Mouse (Mus musculus) cerebellum, postnatal 25 days (tissue): ENCODE results near the gene 4930595D18Rik.
A peak's percentile ranks its signal among the peaks of the same experiment; 100 is the strongest.

Experiments
- DNase-seq, 2 experiments: peaks; one replicate each; pipeline ENCODE4 v3.0.0; 2021; ENCODE audit warnings: mixed read lengths in 2 of 2

Gene 4930595D18Rik

DNA sequence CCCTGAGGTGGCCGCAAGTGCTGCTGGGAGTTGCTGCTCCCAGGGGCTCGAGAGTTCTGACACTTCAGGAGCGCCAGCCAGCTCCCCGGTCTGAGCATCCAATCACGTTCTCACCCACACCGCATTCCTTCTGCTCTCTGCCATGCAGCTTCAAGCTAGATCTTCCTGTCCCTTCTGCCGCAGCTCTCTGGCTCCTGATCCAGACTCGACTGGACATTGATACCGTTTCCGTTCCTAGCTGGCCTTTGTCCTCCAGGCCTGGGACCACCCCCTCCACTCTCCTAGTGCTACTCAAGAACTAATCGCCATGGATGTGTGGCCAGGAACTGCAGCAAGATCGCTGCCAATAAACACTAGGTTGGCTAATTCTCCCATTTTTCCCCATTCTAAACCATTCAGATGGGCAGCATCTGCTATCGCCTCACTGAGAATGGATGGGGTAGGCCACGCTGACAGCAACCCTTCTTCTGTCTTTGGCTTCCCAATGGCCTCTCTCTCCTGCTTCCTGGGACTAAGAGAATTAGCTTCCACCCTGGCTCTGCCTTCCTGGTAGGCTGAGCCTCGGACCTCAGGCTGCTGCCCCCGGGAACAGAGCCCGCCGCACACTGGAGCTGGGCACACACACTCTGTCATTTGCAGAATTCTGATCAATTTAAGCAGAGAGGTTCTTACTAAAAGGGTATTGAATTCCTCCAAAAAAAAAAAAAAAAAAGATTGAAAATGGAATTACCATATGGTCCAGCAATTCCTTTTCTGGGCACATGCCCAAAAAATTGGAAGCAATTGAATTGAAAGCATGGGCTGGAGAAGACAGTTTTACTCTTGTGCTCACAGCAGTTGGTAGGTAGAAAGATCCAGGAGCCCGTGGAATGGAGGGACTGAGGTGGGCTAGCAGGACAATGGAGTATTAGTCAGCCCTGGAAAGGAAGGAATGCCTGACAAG lies 49.2 kb downstream of the 4930595D18Rik start:
- DNase-seq: peak; percentile 48 to 50

DNA sequence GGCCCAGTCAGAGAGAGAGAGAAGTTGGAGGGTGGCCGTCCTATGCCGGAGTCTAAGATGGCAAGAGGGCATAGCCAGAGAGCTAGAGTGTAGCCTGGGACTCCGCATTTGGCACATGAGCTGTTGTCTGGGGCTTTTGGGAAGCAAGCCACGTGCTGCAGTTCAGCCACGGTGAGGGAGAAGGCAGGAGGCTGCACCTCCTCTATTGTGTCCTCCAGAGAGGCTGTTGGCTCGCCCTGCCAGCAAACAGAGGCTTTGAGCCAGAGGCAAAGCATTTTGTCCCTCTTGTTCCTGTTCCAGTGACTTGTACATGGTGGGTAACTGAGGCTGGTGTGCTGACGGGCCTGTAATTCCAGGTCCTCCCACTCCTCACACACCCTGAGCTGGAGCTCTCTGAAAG lies 50.1 kb downstream of the 4930595D18Rik start:
- DNase-seq: peak; percentile 63 to 69

DNA sequence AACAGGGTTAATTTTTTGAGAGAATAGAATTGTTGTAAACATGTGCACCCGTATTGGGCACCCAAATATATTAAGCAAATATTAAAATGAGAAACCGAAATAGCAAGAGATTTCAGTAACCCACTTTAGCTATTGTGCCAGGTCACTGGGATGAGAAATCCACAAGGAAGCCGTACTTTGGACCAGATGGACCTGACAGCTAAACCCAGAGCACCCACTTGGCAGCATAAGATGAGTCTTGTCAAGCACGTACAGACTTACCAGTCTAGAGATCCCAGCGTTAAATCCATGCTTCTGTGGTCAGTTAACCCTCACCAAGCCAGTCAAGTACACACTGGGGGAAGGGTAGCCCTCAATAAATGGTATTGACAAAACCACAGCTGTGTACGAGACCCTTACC lies 58.6 kb downstream of the 4930595D18Rik start:
- peak in 1 of 2 experiments; percentile 43 for DNase-seq

DNA sequence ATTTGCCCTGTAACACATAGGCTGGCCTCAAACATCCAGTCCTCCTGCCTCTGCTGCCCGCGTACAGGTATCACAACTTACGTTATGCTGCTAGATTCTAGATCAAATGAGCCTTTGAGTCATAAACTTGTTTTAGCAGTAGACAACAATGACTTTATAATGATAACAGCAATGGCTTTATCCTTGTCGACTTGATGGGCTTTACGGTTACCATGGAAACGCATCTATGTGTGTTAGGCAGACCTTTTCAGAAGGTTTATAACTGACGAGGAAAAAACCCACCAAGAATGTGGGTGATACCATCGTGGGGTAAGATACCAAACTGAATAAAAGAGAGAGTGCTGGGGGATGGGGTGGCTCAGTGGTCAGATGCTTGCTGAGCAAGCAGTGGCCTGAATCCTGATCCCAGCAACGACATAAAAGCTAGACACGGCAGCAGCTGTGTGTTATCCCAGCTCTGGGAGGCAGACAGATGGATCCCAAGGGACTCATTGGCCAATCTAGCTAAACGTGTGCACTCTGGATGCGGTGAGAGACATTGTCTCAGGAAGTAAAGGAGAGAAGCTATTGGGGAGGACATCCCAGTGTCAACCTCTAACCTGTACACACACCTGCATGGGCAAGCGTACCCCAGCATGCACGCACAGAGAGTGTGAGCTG lies 59.6 kb downstream of the 4930595D18Rik start:
- no peak for DNase-seq

DNA sequence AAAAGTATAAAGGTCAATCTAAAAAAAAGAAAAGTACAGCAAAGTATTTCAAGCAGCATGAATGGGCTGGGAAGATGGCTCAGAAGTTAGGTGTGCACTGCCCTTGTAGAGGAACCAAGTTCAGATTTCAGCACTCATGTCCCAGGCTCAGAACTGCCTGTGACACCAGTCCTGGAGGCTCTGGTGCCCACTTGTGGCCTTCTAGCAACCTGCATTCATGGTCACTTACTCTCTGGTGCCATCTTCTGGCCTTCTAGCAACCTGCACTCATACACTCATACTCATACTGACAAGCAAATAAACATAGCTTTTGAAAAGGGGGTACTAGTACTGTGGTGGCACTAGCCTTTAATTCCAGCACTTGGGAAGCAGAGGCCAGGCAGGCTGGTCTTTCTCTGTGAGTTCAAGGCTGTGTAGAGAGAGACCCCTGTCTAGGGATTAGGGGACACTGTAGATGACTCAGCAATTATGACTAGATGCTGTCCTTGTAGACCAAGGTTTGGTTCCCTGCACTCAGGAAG lies 61.9 kb downstream of the 4930595D18Rik start:
- peak in 1 of 2 experiments; percentile 30 for DNase-seq

DNA sequence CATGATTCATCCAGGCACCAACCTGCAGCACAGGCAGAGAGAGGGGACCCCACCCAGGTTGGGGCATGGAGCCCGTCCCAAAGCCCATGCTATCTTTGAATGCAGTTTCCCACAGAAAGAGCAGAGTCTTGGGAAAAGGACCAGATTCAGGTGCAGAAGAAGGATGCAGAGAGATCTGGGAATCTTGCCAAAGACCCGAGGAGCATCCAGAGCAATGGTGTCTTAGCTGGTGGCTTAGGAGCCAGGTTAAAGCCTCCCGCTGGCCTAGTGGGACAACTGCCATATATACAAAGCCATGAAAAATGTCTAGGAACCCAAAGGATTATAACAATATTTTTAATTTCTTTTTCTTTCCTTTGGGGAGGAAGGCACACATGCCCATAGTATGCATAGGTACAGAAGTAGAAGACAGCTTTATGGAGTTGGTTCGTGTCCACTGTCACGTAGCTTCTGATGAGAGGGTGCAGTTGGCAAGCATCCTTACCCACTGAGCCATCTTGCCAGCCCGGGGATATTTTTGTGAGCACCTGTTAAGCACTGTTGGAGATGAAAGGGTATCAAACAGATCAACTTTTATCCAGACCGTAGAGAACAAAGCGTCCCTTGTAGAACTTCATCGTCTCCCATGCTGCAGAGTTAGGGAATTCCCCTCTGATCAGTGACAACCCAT lies 63.2 kb downstream of the 4930595D18Rik start:
- peak; percentile 60 to 64 for DNase-seq

DNA sequence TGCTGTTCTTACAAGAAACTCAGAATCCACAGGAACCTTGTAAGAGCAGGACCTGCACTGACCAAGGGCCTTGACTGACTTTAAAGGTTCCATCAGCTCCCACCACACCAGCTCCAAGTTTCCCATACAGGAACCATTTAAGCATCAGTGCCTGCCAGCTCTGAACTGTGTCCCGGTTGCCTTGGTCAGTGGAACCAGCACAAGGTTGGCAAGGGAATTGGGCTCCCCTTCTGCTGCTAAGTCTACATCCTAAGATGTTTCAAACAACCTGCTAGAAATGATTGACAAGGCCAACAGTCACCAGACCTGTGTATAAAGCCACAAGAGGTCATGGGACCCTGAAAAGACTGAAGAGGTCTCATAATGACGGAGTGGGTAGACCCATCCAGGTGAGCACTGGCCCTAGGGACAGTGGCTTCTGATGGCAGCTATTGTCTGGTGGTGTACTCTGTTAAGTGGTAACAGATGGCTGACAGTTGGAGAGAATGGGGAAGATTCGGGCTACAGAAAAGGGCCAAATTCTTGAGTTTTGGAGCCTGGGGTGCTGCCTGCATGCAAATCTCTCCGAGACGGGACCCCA lies 64.7 kb downstream of the 4930595D18Rik start:
- peak; percentile 53 to 68 for DNase-seq

DNA sequence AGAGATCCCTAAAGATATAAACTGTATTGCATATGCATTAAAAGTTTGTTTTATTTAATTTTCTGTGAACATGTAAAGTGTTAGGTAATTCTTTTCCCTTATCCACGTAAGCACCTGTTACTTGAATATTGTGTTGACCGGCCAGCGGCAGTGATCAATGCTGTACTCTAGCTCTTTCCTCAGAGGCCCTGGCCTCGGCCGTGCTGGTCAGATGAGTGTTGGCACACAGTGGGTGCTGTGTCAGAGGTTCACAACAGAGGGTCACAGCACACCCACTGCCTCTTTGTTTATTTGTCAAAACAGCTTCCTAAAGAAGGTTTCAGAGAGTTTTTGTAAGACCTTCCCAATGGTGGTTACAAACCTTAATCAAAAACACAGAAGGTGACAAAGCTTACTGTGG lies 69.7 kb downstream of the 4930595D18Rik start:
- no peak for DNase-seq

DNA sequence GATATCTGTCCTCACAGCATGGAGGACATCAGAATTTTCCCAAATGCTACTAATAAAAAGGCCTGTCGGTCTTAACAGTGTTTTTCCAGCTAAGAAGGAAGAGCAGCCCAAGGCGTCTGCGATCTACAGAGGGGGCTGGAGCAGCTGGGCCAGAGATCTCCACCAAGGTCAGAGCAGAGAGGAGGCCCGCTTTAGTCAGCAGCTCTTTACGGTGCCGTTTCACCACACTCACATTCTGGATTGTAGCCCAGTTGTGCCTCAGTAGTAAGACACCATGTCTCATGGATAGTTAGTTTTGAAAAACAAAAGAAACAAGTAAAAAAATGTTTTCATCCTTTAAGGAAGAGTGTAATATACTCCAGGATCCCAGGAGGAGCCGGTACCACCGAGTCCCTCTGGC lies 73.1 kb downstream of the 4930595D18Rik start:
- no peak for DNase-seq
